ENCODE assay signal across 17 mouse cellular contexts in the genomic region with DNA sequence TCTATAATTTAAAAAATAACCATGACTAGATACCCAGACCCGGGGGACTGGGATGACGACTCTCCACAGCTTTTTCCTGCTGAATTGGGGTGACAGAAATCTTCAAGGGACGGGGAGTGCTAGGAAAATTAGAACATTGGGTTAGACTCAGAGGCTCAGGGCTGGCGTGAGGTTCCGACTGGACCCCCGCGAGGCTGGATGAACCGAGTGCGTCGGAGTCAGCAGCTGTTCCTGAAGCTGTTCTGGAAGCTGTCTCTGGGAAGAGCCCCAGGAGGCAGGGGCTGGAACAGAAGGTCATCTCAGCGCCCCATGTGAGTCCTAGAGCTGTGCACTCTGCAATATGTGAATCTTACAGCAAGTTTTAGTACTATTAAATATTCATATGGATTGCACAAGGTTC.
"Had no signal": no experiment of that assay in that cellular context is flagged by ENCODE, and none has a peak within 500 bp of the region (broad histone marks: within the 10 kb centered on the region; RNA-seq: fewer than 3 reads in every experiment).

No protein-coding gene starts in this region.

- H3K4me1 ChIP-seq: limb, embryonic 12.5 days; midbrain, embryonic 13.5 days had no signal

- H3K9me3 ChIP-seq: limb, embryonic 12.5 days; limb, embryonic 15.5 days; midbrain, embryonic 13.5 days had no signal

- H3K27me3 ChIP-seq: limb, embryonic 12.5 days; limb, embryonic 15.5 days; midbrain, embryonic 13.5 days had no signal

- H3K36me3 ChIP-seq: midbrain, embryonic 13.5 days had no signal

- H3K4me2 ChIP-seq: limb, embryonic 12.5 days; limb, embryonic 15.5 days; liver, embryonic 11.5 days; lung, embryonic 14.5 days; midbrain, embryonic 13.5 days had no signal

- H3K9ac ChIP-seq: limb, embryonic 12.5 days; limb, embryonic 15.5 days; liver, embryonic 14.5 days; liver, postnatal 0 days; lung, embryonic 14.5 days; midbrain, embryonic 13.5 days had no signal

- H3K27ac ChIP-seq: layer of hippocampus, adult 2 months; left cerebral cortex, adult 2 months; limb, embryonic 12.5 days; limb, embryonic 15.5 days; liver, embryonic 14.5 days; macrophage; midbrain, embryonic 13.5 days; stomach, postnatal 0 days had no signal

- ATAC-seq: liver, postnatal 0 days; lung, postnatal 0 days; midbrain, embryonic 13.5 days had no signal

- DNase-seq: kidney, adult 9 months; layer of hippocampus, adult 9-11 months; liver, postnatal 0 days; lung, embryonic 14.5 days; thymus, adult 2 months; thymus, postnatal 14 days; thymus, postnatal 4 days had no signal

- H3K4me3 ChIP-seq: layer of hippocampus, adult 2 months; left cerebral cortex, adult 2 months; limb, embryonic 12.5 days; limb, embryonic 15.5 days; midbrain, embryonic 13.5 days had no signal
